Mouse (Mus musculus): ENCODE measurements around the gene Adam17. TPM values are rescaled to one million over a fixed set of nuclear protein-coding genes. Genes with fewer than 3 reads are reported as not detected.

Adam17 gene
- 67.4 TPM for total RNA-seq (2023)

GRCm38 (mm10) chr12:21373100-21373819 is at the start of gene Adam17:
Gene Adam17, minus strand, starts transcription at chr12:21373632.

GRCm38 (mm10) chr12:21417100-21418070 is 44.0 kb upstream of the Adam17 start, which contains the start of gene Ywhaq:
Gene Ywhaq, minus strand, starts transcription at chr12:21417637.

GRCm38 (mm10) chr12:21315923-21316868 is 57.2 kb downstream of the Adam17 start, which contains the start of gene Iah1:
Gene Iah1, plus strand, starts transcription at chr12:21316389.

DNA sequence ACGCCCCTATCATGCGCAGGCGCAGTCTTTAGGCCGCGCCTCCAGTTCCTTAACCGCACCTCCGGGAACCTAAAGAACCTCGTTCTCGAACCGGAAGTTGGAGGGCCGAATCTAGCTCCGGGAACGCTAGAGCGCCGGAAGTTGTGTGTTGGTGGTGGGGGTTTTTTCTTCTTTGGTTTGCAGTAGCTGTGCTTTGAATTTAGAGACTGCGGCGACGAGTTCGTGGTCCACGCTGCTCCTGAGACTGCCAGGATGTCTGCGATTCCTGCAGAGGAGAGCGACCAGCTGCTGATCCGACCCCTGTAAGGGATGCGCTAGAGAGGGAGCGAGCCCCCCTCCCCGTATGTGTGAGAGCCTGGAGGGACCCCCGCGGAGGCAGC is 87.2 kb downstream of the Adam17 start, which contains the start of gene Itgb1bp1:
Gene Itgb1bp1, minus strand, starts transcription at position 42 of the 380 bp plus-strand sequence.

DNA sequence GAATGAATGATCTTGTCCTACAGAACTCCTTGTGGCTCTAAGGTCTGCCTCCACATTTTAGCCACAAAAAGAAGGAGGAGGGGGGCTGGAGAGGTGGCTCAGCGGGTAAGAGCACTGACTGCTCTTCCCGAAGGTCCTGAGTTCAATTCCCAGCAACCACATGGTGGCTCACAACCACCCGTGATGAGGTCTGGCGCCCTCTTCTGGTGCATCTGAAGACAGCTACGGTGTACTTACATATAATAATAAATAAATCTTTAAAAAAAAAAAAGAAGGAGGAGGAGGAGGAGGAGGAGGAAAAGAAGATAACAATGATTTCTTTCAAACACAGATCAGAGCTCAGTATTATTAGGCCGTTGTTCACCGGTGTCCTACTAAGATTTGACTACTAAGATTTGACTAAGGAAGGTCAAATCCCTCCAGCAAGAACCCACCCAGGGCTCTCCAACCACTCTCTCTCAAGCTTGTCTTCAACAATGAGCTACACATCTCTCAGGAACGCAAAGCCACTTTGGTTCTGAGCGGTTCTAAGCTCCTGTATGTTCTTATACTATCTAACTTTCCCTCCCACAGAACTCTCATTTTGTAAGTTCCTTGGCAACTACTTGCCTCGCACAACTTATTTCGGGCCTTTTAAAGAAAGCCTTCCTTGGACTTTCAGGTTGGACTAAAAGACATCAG is 88.5 kb downstream of the Adam17 start, which contains the start of gene Cpsf3:
Gene Cpsf3, plus strand, starts transcription at position 631 of the 681 bp plus-strand sequence.

Other genes with a start within 250 kb of the Adam17 start
- 80.5 TPM for gene Cpsf3, start 88.2 kb downstream of the Adam17 start, total RNA-seq (2023)
- 46.4 TPM for gene Itgb1bp1, start 87.3 kb downstream of the Adam17 start, total RNA-seq (2023)
- 22.9 TPM for gene Iah1, start 57.2 kb downstream of the Adam17 start, total RNA-seq (2023)
- gene Ywhaq, start 44.0 kb upstream of the Adam17 start, total RNA-seq (2023) = 132 TPM